Mouse (Mus musculus) liver, embryonic 14 days (tissue): ENCODE measurements around the gene Psma3. TPM values are rescaled to one million over a fixed set of nuclear protein-coding genes. Genes with fewer than 3 reads are reported as not detected.

Source experiments
- polyA plus RNA-seq: library from polyadenylated mRNA; depleted of rRNA; stranded (reverse); fragments of >200 nt; gene quantifications from 2 replicates; pipeline ENCODE4 v1.2.3, GENCODE M21; 2012; rRNA removed

The Psma3 gene
- 160 and 180 TPM in 2 replicates for polyA plus RNA-seq

DNA sequence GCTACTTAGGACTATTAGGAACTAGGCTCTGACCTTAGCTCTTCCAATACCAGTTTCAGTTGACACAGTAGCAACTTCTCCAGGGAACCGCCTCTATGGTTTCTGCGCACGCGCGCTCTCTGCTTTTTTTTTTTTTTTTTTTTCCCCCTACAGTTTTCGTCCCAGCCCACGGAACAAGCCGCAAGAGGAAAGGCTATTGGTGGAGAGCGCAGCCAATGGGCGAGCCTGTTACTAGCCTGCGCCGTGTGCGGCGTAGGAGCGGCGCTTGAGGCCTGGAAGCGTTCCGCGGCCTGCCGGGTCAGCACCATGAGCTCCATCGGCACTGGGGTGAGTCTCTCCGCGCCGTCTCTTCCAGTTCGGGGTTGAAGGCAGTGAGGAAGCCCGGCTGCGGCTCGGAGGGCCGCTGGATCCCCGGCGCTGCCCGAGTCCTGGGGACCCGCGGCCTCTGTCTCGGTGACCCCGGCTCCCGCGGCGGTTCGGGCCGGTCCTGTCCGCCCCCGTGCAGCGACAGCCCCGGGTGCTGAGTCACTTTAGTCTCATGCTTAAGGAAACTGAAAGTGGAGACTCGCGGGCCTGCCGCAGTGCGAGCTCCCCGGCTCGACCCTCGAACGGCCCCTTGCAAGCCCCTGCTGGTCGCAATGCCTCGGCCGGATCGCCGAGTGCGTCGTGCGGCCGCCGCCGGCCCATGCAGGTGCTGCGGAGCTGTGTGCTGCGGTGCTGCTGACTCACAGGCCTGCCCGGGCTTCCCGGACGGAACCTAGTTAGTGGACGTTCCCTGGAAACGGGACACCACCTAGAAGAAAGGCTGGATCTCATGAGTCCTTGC lies at the start of gene Psma3:
TSS of gene Psma3 (plus strand) at position 181 of the 826 bp plus-strand sequence.

GRCm38 (mm10) chr12:70937571-70938384 lies 36.6 kb upstream of the Psma3 start, which contains the start of gene Actr10:
Gene Actr10, plus strand, starts transcription at chr12:70937857.

GRCm38 (mm10) chr12:71015363-71016210 lies 41.2 kb downstream of the Psma3 start, which contains the start of gene Arid4a:
Gene Arid4a, plus strand, starts transcription at chr12:71015990.

Other genes with a start within 250 kb of the Psma3 start
- 1.8 and 2.1 TPM in 2 replicates for gene Frmd6, start 149.1 kb upstream of the Psma3 start, polyA plus RNA-seq
- gene Actr10, start 36.8 kb upstream of the Psma3 start, polyA plus RNA-seq = 17.2 and 25.5 TPM in 2 replicates
- gene Arid4a, start 41.4 kb downstream of the Psma3 start, polyA plus RNA-seq = 5.2 and 5.4 TPM in 2 replicates
- not detected in 2 replicates for gene Tomm20l, start 136.8 kb downstream of the Psma3 start, polyA plus RNA-seq
- 26.2 and 26.5 TPM in 2 replicates for gene Timm9, start 162.1 kb downstream of the Psma3 start, polyA plus RNA-seq
- 2.6 and 3.0 TPM in 2 replicates for gene 2700049A03Rik, start 162.2 kb downstream of the Psma3 start, polyA plus RNA-seq